Mouse (Mus musculus) hematopoietic stem cell, adult 5-6 weeks (primary cell): ENCODE data around the gene Crabp2. TPM values are rescaled to one million over a fixed set of nuclear protein-coding genes. Genes with fewer than 3 reads are reported as not detected.
A peak's percentile ranks its signal among the peaks of the same experiment; 100 is the strongest.

Experiments used
- ATAC-seq, 2 experiments: fragments of 125-278 bp in 1 of 2; replicated peaks in 1 of 2; 2 replicates each; pipeline ENCODE4 v1.8.0; 2016 to 2017; ENCODE audit warnings: inconsistent platforms in 2 of 2, mild to moderate bottlenecking in 2 of 2, moderate number of reproducible peaks in 2 of 2, low read depth in 1 of 2, moderate TSS enrichment in 1 of 2; ENCODE audit not compliant: low FRiP score in 2 of 2, poor library complexity in 2 of 2, severe bottlenecking in 2 of 2, insufficient read depth in 1 of 2, low TSS enrichment in 1 of 2
- total RNA-seq: library from RNA; stranded (forward); fragments of 172-1452, 232-1000 nt; gene quantifications from 2 replicates; pipeline ENCODE4 v1.2.3, GENCODE M21; 2017

Gene Crabp2
- total RNA-seq, 1 experiment from 2014 or later, result not detected

- no peak for ATAC-seq
These were observed 46.9 kb downstream of the Crabp2 start for GRCm38 (mm10) chr3:87995331-87995730.

GRCm38 (mm10) chr3:87996401-87996800, 47.9 kb downstream of the Crabp2 start:
- no peak for ATAC-seq

- ATAC-seq, result 0 out of 4 replicates have a peak, but pooled peaks of 1 of the 2 experiments have one; percentile 18
These were observed 48.6 kb downstream of the Crabp2 start for GRCm38 (mm10) chr3:87996971-87997614.

- no peak for ATAC-seq
These were observed 50.3 kb downstream of the Crabp2 start for GRCm38 (mm10) chr3:87998747-87999146.

GRCm38 (mm10) chr3:87999243-87999895, 50.9 kb downstream of the Crabp2 start:
- ATAC-seq, result peak in 1 of 2 experiments; percentile 7; a peak in 1 of 4 replicates

GRCm38 (mm10) chr3:88000181-88000580, 51.7 kb downstream of the Crabp2 start, which contains the start of gene Bcan:
Gene Bcan (minus strand): TSS chr3:88000230.
- ATAC-seq, result 0 out of 4 replicates have a peak, but pooled peaks of 1 of the 2 experiments have one; percentile 22

GRCm38 (mm10) chr3:88000816-88001595, 52.5 kb downstream of the Crabp2 start:
- ATAC-seq, result no peak

GRCm38 (mm10) chr3:88002291-88002976, 54.0 kb downstream of the Crabp2 start:
- no peak for ATAC-seq

Other genes with a start within 250 kb of the Crabp2 start
- 0.06 and 0.40 TPM in 2 replicates for gene Lrrc71, start 200.0 kb upstream of the Crabp2 start, total RNA-seq
- not detected in 2 replicates for gene Ntrk1, start 153.5 kb upstream of the Crabp2 start, total RNA-seq
- gene Insrr, start 151.7 kb upstream of the Crabp2 start, total RNA-seq, result 0.50 and 0.79 TPM in 2 replicates
- gene Pear1, start 124.4 kb upstream of the Crabp2 start, total RNA-seq, result 17.9 and 24.6 TPM in 2 replicates
- 0.44 and 0.74 TPM in 2 replicates for gene Sh2d2a, start 101.9 kb upstream of the Crabp2 start, total RNA-seq
- gene Prcc, start 63.1 kb upstream of the Crabp2 start, total RNA-seq, result 35.7 and 40.0 TPM in 2 replicates
- gene Hdgf, start 42.3 kb upstream of the Crabp2 start, total RNA-seq, result 274 and 430 TPM in 2 replicates
- 85.4 and 172 TPM in 2 replicates for gene Mrpl24, start 29.2 kb upstream of the Crabp2 start, total RNA-seq
- gene Isg20l2, start 18.4 kb upstream of the Crabp2 start, total RNA-seq, result 52.1 and 61.4 TPM in 2 replicates
- 15.7 and 15.9 TPM in 2 replicates for gene Rrnad1, start 17.9 kb upstream of the Crabp2 start, total RNA-seq
- 0.35 and 0.88 TPM in 2 replicates for gene Nes, start 22.4 kb downstream of the Crabp2 start, total RNA-seq
- not detected in 2 replicates for gene Bcan, start 51.6 kb downstream of the Crabp2 start, total RNA-seq
- gene Hapln2, start 78.9 kb downstream of the Crabp2 start, total RNA-seq, result not detected in 2 replicates
- 32.5 and 45.3 TPM in 2 replicates for gene Gpatch4, start 94.4 kb downstream of the Crabp2 start, total RNA-seq
- gene Naxe, start 109.8 kb downstream of the Crabp2 start, total RNA-seq, result 37.1 and 45.2 TPM in 2 replicates
- not detected in 2 replicates for gene Ttc24, start 129.6 kb downstream of the Crabp2 start, total RNA-seq
- 12.1 and 15.8 TPM in 2 replicates for gene Iqgap3, start 133.3 kb downstream of the Crabp2 start, total RNA-seq
- 31.1 and 33.3 TPM in 2 replicates for gene Mef2d, start 193.7 kb downstream of the Crabp2 start, total RNA-seq